Mouse (Mus musculus): ENCODE results near the gene Cacna1c. TPM values are rescaled to one million over a fixed set of nuclear protein-coding genes. Genes with fewer than 3 reads are reported as not detected.

Cacna1c gene
- polyA plus RNA-seq, 1 experiment from 2014 or later, result 44.0 TPM

- no peak for ATAC-seq (replicated peaks; ENCODE audit: insufficient number of reproducible peaks, low FRiP score, low TSS enrichment)
- Histone ChIP-seq H3K27me3 (ENCODE audit: control insufficient read depth, insufficient read depth, low read length) (no peaks in the 10 kb centered on the region), H3K4me3 (ENCODE audit: low read depth, low read length) (no peak overlapping the region), H3K9ac (ENCODE audit: low read depth, low read length) (no peak overlapping the region), H3K36me3 (ENCODE audit: control insufficient read depth, insufficient read depth, low read length) (no peaks in the 10 kb centered on the region), H3K27ac (ENCODE audit: low read depth, low read length) (no peak overlapping the region; the same call in 1 of the 2 replicates), H3K9me3 (replicated peaks; ENCODE audit: control insufficient read depth, low read length) (no peaks in the 10 kb centered on the region), H3K4me2 (no peak overlapping the region), H3K4me1 (ENCODE audit: control insufficient read depth, insufficient read depth, low read length) (peaks cover 35% of the 10 kb centered on the region)
- 61% methylated on average over 13 of the region's 13 CpGs for WGBS (ENCODE audit: insufficient replicate concordance)
These were observed 246.0 kb downstream of the Cacna1c start for GRCm38 (mm10) chr6:118950190-118950589.

GRCm38 (mm10) chr6:118947286-118947685, 248.9 kb downstream of the Cacna1c start:
- no peak overlapping the region for H3K4me2 ChIP-seq
- WGBS (ENCODE audit: insufficient replicate concordance), result 77% methylated on average over 8 of the region's 8 CpGs
- H3K9me3 ChIP-seq (replicated peaks; ENCODE audit: control insufficient read depth, low read length), result no peaks in the 10 kb centered on the region
- H3K4me1 ChIP-seq (ENCODE audit: control insufficient read depth, insufficient read depth, low read length), result peaks cover 34% of the 10 kb centered on the region
- no peak overlapping the region for H3K27ac ChIP-seq (ENCODE audit: low read depth, low read length)
- no peak for ATAC-seq (replicated peaks; ENCODE audit: insufficient number of reproducible peaks, low FRiP score, low TSS enrichment)
- no peaks in the 10 kb centered on the region for H3K27me3 ChIP-seq (ENCODE audit: control insufficient read depth, insufficient read depth, low read length)
- no peak overlapping the region for H3K4me3 ChIP-seq (ENCODE audit: low read depth, low read length)
- no peaks in the 10 kb centered on the region for H3K36me3 ChIP-seq (ENCODE audit: control insufficient read depth, insufficient read depth, low read length)
- no peak overlapping the region for H3K9ac ChIP-seq (ENCODE audit: low read depth, low read length)

- ATAC-seq (replicated peaks; ENCODE audit: insufficient number of reproducible peaks, low FRiP score, low TSS enrichment), result no peak
- H3K27me3 ChIP-seq (ENCODE audit: control insufficient read depth, insufficient read depth, low read length), result no peaks in the 10 kb centered on the region
- no peak overlapping the region for H3K4me3 ChIP-seq (ENCODE audit: low read depth, low read length)
- H3K9ac ChIP-seq (ENCODE audit: low read depth, low read length), result no peak overlapping the region
- H3K4me1 ChIP-seq (ENCODE audit: control insufficient read depth, insufficient read depth, low read length), result peaks cover 40% of the 10 kb centered on the region
- 75% methylated on average over 6 of the region's 6 CpGs for WGBS (ENCODE audit: insufficient replicate concordance)
- H3K9me3 ChIP-seq (replicated peaks; ENCODE audit: control insufficient read depth, low read length), result no peaks in the 10 kb centered on the region
- H3K27ac ChIP-seq (ENCODE audit: low read depth, low read length), result no peak overlapping the region
- H3K4me2 ChIP-seq, result no peak overlapping the region
- no peaks in the 10 kb centered on the region for H3K36me3 ChIP-seq (ENCODE audit: control insufficient read depth, insufficient read depth, low read length)
These were observed 249.6 kb downstream of the Cacna1c start for GRCm38 (mm10) chr6:118946660-118947059.

GRCm38 (mm10) chr6:118944093-118944492, 252.1 kb downstream of the Cacna1c start:
- H3K4me1 ChIP-seq (ENCODE audit: control insufficient read depth, insufficient read depth, low read length), result peaks cover 30% of the 10 kb centered on the region

GRCm38 (mm10) chr6:118941816-118942215, 254.4 kb downstream of the Cacna1c start:
- H3K9me3 ChIP-seq (replicated peaks; ENCODE audit: control insufficient read depth, low read length), result no peaks in the 10 kb centered on the region
- no peaks in the 10 kb centered on the region for H3K27me3 ChIP-seq (ENCODE audit: control insufficient read depth, insufficient read depth, low read length)
- 76% methylated on average over 4 of the region's 4 CpGs for WGBS (ENCODE audit: insufficient replicate concordance)
- ATAC-seq (replicated peaks; ENCODE audit: insufficient number of reproducible peaks, low FRiP score, low TSS enrichment), result no peak
- no peaks in the 10 kb centered on the region for H3K36me3 ChIP-seq (ENCODE audit: control insufficient read depth, insufficient read depth, low read length)
- H3K27ac ChIP-seq (ENCODE audit: low read depth, low read length), result no peak overlapping the region
- H3K4me3 ChIP-seq (ENCODE audit: low read depth, low read length), result no peak overlapping the region
- no peak overlapping the region for H3K4me2 ChIP-seq
- no peak overlapping the region for H3K9ac ChIP-seq (ENCODE audit: low read depth, low read length)
- peaks cover 27% of the 10 kb centered on the region for H3K4me1 ChIP-seq (ENCODE audit: control insufficient read depth, insufficient read depth, low read length)

More at GRCm38 (mm10) chr6:118944093-118944492, 252.1 kb downstream of the Cacna1c start:
- no peaks in the 10 kb centered on the region for H3K9me3 ChIP-seq (replicated peaks; ENCODE audit: control insufficient read depth, low read length)
- no peak for ATAC-seq (replicated peaks; ENCODE audit: insufficient number of reproducible peaks, low FRiP score, low TSS enrichment)
- H3K27ac ChIP-seq (ENCODE audit: low read depth, low read length), result no peak overlapping the region
- H3K9ac ChIP-seq (ENCODE audit: low read depth, low read length), result no peak overlapping the region
- WGBS (ENCODE audit: insufficient replicate concordance), result 82% methylated on average over 4 of the region's 4 CpGs
- no peaks in the 10 kb centered on the region for H3K27me3 ChIP-seq (ENCODE audit: control insufficient read depth, insufficient read depth, low read length)
- H3K4me3 ChIP-seq (ENCODE audit: low read depth, low read length), result no peak overlapping the region
- no peaks in the 10 kb centered on the region for H3K36me3 ChIP-seq (ENCODE audit: control insufficient read depth, insufficient read depth, low read length)
- H3K4me2 ChIP-seq, result no peak overlapping the region

GRCm38 (mm10) chr6:118941036-118941435, 255.2 kb downstream of the Cacna1c start:
- no peaks in the 10 kb centered on the region for H3K36me3 ChIP-seq (ENCODE audit: control insufficient read depth, insufficient read depth, low read length)
- H3K27me3 ChIP-seq (ENCODE audit: control insufficient read depth, insufficient read depth, low read length), result no peaks in the 10 kb centered on the region
- H3K9ac ChIP-seq (ENCODE audit: low read depth, low read length), result no peak overlapping the region
- H3K4me3 ChIP-seq (ENCODE audit: low read depth, low read length), result no peak overlapping the region
- H3K4me2 ChIP-seq, result no peak overlapping the region
- ATAC-seq (replicated peaks; ENCODE audit: insufficient number of reproducible peaks, low FRiP score, low TSS enrichment), result no peak
- WGBS (ENCODE audit: insufficient replicate concordance), result 79% methylated on average over 3 of the region's 3 CpGs
- peaks cover 32% of the 10 kb centered on the region for H3K4me1 ChIP-seq (ENCODE audit: control insufficient read depth, insufficient read depth, low read length)
- no peak overlapping the region for H3K27ac ChIP-seq (ENCODE audit: low read depth, low read length)
- no peaks in the 10 kb centered on the region for H3K9me3 ChIP-seq (replicated peaks; ENCODE audit: control insufficient read depth, low read length)

- H3K9ac ChIP-seq (ENCODE audit: low read depth, low read length), result no peak overlapping the region
- WGBS (ENCODE audit: insufficient replicate concordance), result 84% methylated on average over 8 of the region's 8 CpGs
- H3K36me3 ChIP-seq (ENCODE audit: control insufficient read depth, insufficient read depth, low read length), result no peaks in the 10 kb centered on the region
- no peak overlapping the region for H3K4me2 ChIP-seq
- no peaks in the 10 kb centered on the region for H3K27me3 ChIP-seq (ENCODE audit: control insufficient read depth, insufficient read depth, low read length)
- no peak overlapping the region for H3K27ac ChIP-seq (ENCODE audit: low read depth, low read length)
- no peak for ATAC-seq (replicated peaks; ENCODE audit: insufficient number of reproducible peaks, low FRiP score, low TSS enrichment)
- no peak overlapping the region for H3K4me3 ChIP-seq (ENCODE audit: low read depth, low read length)
- H3K9me3 ChIP-seq (replicated peaks; ENCODE audit: control insufficient read depth, low read length), result no peaks in the 10 kb centered on the region
- peaks cover 38% of the 10 kb centered on the region for H3K4me1 ChIP-seq (ENCODE audit: control insufficient read depth, insufficient read depth, low read length)
These were observed 256.6 kb downstream of the Cacna1c start for GRCm38 (mm10) chr6:118939626-118940025.

- Histone ChIP-seq H3K9me3 (replicated peaks; ENCODE audit: control insufficient read depth, low read length) (no peaks in the 10 kb centered on the region), H3K4me1 (ENCODE audit: control insufficient read depth, insufficient read depth, low read length) (peaks cover 38% of the 10 kb centered on the region), H3K9ac (ENCODE audit: low read depth, low read length) (no peak overlapping the region), H3K4me2 (no peak overlapping the region), H3K36me3 (ENCODE audit: control insufficient read depth, insufficient read depth, low read length) (no peaks in the 10 kb centered on the region), H3K27ac (ENCODE audit: low read depth, low read length) (no peak overlapping the region), H3K4me3 (ENCODE audit: low read depth, low read length) (no peak overlapping the region), H3K27me3 (ENCODE audit: control insufficient read depth, insufficient read depth, low read length) (no peaks in the 10 kb centered on the region)
- WGBS (ENCODE audit: insufficient replicate concordance), result 85% methylated on average over 13 of the region's 13 CpGs
- no peak for ATAC-seq (replicated peaks; ENCODE audit: insufficient number of reproducible peaks, low FRiP score, low TSS enrichment)
These were observed 257.7 kb downstream of the Cacna1c start for GRCm38 (mm10) chr6:118938386-118939096.

- WGBS (ENCODE audit: insufficient replicate concordance), result 86% methylated on average over 5 of the region's 5 CpGs
- no peak overlapping the region for H3K9ac ChIP-seq (ENCODE audit: low read depth, low read length)
- no peaks in the 10 kb centered on the region for H3K36me3 ChIP-seq (ENCODE audit: control insufficient read depth, insufficient read depth, low read length)
- no peak overlapping the region for H3K4me2 ChIP-seq
- peaks cover 35% of the 10 kb centered on the region for H3K4me1 ChIP-seq (ENCODE audit: control insufficient read depth, insufficient read depth, low read length)
- no peak for ATAC-seq (replicated peaks; ENCODE audit: insufficient number of reproducible peaks, low FRiP score, low TSS enrichment)
- no peaks in the 10 kb centered on the region for H3K9me3 ChIP-seq (replicated peaks; ENCODE audit: control insufficient read depth, low read length)
- H3K4me3 ChIP-seq (ENCODE audit: low read depth, low read length), result no peak overlapping the region
- no peak overlapping the region for H3K27ac ChIP-seq (ENCODE audit: low read depth, low read length)
- no peaks in the 10 kb centered on the region for H3K27me3 ChIP-seq (ENCODE audit: control insufficient read depth, insufficient read depth, low read length)
These were observed 258.7 kb downstream of the Cacna1c start for GRCm38 (mm10) chr6:118937536-118937935.

All from heart, embryonic 11.5 days (tissue).